Mouse (Mus musculus) midbrain, postnatal 0 days (tissue): Measurements from ENCODE around the gene Mdk. TPM values are rescaled to one million over a fixed set of nuclear protein-coding genes. Genes with fewer than 3 reads are reported as not detected.

Experiments
- ATAC-seq: fragments of 200-750 bp; cut with Nextera tagmentation; 2 replicates; pipeline ENCODE4 v1.8.0; 2017; ENCODE audit warnings: moderate number of reproducible peaks, mild to moderate bottlenecking, moderate TSS enrichment, moderate library complexity; ENCODE audit not compliant: low FRiP score
- DNase-seq: peaks from one replicate; pipeline ENCODE4 v3.0.0-alpha.2; 2015; ENCODE audit warnings: low spot score
- H3K27ac ChIP-seq: fragments of 300-500 bp; sonication (generic); 2 replicates; pipeline ENCODE4 v1.5.1; 2014; ENCODE audit warnings: low read depth, mild to moderate bottlenecking, low read length, mixed read lengths
- H3K27me3 ChIP-seq: fragments of 300-500 bp; sonication (generic); 2 replicates; pipeline ENCODE4 v1.6.1; 2014; ENCODE audit warnings: low read length, control low read depth, mixed read lengths; ENCODE audit not compliant: insufficient read depth
- H3K36me3 ChIP-seq: fragments of 300-500 bp; sonication (generic); 2 replicates; pipeline ENCODE4 v1.6.1; 2014; ENCODE audit warnings: low read length, control low read depth, mixed read lengths; ENCODE audit not compliant: insufficient read depth
- H3K4me1 ChIP-seq: fragments of 300-500 bp; sonication (generic); 2 replicates; pipeline ENCODE4 v1.6.1; 2014; ENCODE audit warnings: mild to moderate bottlenecking, control low read depth, antibody characterized with exemption, low read length, mixed read lengths; ENCODE audit not compliant: insufficient read depth
- H3K4me2 ChIP-seq: fragments of 300-500 bp; sonication (generic); 2 replicates; pipeline ENCODE4 v1.6.1; 2014; ENCODE audit warnings: low read depth, mild to moderate bottlenecking, low read length, mixed read lengths; ENCODE audit not compliant: poor library complexity, severe bottlenecking
- H3K4me3 ChIP-seq: fragments of 300-500 bp; sonication (generic); 2 replicates; pipeline ENCODE4 v1.5.1; 2014; ENCODE audit warnings: low read depth, mild to moderate bottlenecking, low read length, moderate library complexity
- H3K9ac ChIP-seq: fragments of 300-500 bp; sonication (generic); replicated peaks from 2 replicates; pipeline ENCODE4 v1.6.1; 2014; ENCODE audit warnings: mild to moderate bottlenecking, low read length, moderate library complexity, mixed read lengths; ENCODE audit not compliant: poor library complexity, severe bottlenecking
- H3K9me3 ChIP-seq: fragments of 300-500 bp; sonication (generic); 2 replicates; pipeline ENCODE4 v1.6.1; 2016; ENCODE audit warnings: low read length, control low read depth
- CTCF ChIP-seq: IDR thresholded peaks from 2 replicates; pipeline ENCODE4 v1.5.1; 2016; ENCODE audit warnings: antibody characterized with exemption, mild to moderate bottlenecking
- WGBS: fragments of 180-500 bp; shearing (Covaris S2); extraction: QIAGEN DNeasy Blood & Tissue Kit; methylation state at CpG from one replicate; pipeline ENCODE4 v1.1.7; 2014; 5-methylcytosine and 5-hydroxymethylcytosine counted together
- polyA plus RNA-seq: library from polyadenylated mRNA; unstranded; fragments of >200 nt; fragmentation: Nextera tagmentation; extraction: Ambion mirVana; gene quantifications from 2 replicates; pipeline ENCODE4 v1.2.1, GENCODE M21; 2015
- total RNA-seq: library from RNA; depleted of rRNA; stranded (reverse); fragments of >200 nt; gene quantifications from 2 replicates; pipeline ENCODE4 v1.2.3, GENCODE M21; 2014

Gene Mdk
- total and polyA plus RNA-seq, 2 experiments from 2014 or later: 39.0 to 71.4 TPM

DNA sequence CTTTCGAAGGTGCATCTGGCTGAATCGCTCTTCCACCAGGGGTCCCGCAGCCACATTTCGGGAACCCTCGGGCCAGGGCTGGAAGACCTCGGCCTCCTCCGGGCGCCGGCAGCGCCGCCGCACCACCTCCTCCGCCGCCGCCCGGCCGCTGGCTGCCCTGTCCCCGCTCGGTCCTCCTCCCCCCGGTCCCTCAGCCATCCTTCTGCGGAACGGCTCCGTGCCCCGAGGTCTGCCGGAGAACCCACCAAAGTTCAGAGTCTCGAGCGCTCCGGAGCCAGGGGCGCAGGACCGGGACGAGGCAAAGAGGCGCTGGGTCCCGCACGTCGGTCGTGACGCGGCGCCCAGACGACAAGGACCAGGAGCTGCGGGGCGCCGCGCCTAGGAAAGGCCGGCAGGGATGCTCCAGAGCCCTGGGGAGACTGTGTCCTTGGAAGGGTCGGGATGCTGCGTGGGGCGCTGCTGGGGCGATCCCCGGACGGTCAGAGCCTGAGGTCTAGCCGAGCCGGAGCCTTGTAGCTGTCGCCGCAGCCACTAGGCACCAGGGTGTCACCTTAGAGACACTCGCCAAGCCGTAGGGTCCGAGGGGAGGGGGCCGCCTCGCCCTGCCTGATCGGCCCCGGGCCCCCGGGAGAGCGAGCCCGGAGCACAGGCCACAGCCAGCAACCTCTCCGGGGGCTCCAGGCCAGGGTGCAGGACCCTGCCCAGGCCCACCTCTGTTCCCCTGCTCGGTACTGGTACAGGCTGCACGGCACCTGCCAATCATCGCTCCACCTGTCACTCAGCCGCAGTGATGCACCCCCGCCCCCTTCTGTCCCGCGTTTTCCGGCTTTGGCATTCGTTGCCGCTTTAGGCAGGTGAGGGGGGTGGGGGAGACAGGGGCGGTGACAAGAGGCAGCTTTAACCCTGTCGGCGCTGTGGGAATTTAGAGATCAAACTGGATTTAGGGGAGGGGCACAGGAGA is 43.8 kb upstream of the Mdk start, which contains the start of gene Dgkz:
Gene Dgkz (minus strand): TSS at position 284 of the 961 bp plus-strand sequence.
- no peak for TF ChIP-seq CTCF
- Histone ChIP-seq H3K27ac (no peak within 1 kb of the TSS), H3K9ac (peak within 1 kb of the TSS; percentile 42), H3K4me1 (peaks cover 11% of the 10 kb centered on the region; the same call in 1 of the 2 replicates), H3K27me3 (peaks cover 14% of the 10 kb centered on the region), H3K4me3 (peak within 1 kb of the TSS; percentile 45), H3K36me3 (no peaks in the 10 kb centered on the region), H3K4me2 (peak within 1 kb of the TSS; percentile 60), H3K9me3 (no peaks in the 10 kb centered on the region)
- WGBS: 2% methylated on average over 79 of the region's 79 CpGs
- DNase-seq (no peak), ATAC-seq (peak; percentile 50; the same call in 1 of the 2 replicates)

DNA sequence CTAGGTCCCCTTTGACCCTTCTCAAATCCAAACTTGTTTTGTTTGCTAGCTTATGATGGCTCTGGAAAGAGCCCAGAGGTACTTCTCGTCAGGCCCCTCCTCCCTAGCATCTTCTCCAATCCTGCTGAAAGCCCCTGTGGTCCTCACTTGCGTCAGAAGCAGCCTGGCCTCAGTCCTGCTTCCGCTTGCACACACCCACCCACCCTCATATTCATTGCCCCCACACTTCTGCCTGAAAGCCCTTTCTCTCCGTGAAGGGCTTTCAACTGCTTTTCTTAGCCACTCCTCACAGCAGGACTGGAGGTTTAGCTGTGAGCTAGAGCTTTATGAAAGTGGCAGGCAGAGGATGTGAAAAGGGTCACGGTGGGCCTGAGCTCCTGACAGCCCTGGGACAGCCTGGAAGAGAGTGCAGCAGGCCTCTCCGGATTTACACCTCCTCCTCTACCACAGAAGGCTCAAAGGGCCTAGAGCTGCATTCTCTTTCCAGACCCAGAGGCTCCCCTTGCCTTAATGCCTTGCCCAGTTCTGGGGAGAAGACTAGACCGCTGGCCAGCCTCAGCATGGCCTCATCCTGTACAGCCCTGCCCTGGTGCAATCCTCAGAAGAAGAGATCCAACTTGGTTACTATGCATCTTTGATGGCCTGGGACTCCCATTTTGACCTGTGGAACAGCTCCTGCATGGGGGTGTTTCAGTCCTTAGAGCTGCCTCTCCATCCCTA is 41.5 kb upstream of the Mdk start:
- Histone ChIP-seq H3K27ac (peak overlapping the region; percentile 38; the same call in 1 of the 2 replicates), H3K9me3 (no peaks in the 10 kb centered on the region), H3K36me3 (no peaks in the 10 kb centered on the region), H3K4me3 (no peak overlapping the region), H3K27me3 (peaks cover 14% of the 10 kb centered on the region), H3K4me1 (peaks cover 11% of the 10 kb centered on the region; the same call in 1 of the 2 replicates), H3K4me2 (no peak overlapping the region), H3K9ac (no peak overlapping the region)
- ATAC-seq (no peak), DNase-seq (no peak)
- WGBS: 33% methylated on average over 7 of the region's 7 CpGs
- TF ChIP-seq CTCF: no peak

DNA sequence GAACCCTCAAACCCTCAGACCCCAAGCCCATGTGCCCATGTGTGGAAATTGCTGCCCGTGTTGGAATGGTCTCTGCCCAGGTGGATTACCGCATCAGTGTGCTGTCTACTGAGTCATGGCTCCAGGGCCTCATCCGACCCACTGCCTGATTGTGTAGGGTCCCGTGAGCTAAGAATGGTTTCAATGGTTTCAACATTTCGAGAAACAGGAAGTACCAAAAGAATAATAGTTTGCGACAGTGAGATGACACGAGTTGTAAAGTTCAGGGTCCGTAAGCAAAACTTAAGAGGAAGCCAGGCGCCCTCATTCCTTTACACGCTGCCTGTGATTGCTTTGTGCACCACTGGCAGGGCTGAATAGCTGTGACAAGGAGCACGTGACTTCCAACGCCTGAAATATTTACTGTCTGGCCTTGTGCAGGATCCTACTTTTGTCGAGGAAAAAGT is 40.0 kb upstream of the Mdk start:
- no peaks in the 10 kb centered on the region for H3K9me3 ChIP-seq
- H3K4me2 ChIP-seq: no peak overlapping the region
- H3K4me1 ChIP-seq: peaks cover 11% of the 10 kb centered on the region; the same call in 1 of the 2 replicates
- DNase-seq (no peak), ATAC-seq (no peak)
- H3K27ac ChIP-seq: peak overlapping the region; percentile 76; the same call in 1 of the 2 replicates
- TF ChIP-seq CTCF: no peak
- H3K9ac ChIP-seq: no peak overlapping the region
- WGBS: 46% methylated on average over 13 of the region's 13 CpGs
- H3K36me3 ChIP-seq: no peaks in the 10 kb centered on the region
- no peak overlapping the region for H3K4me3 ChIP-seq
- peaks cover 14% of the 10 kb centered on the region for H3K27me3 ChIP-seq

DNA sequence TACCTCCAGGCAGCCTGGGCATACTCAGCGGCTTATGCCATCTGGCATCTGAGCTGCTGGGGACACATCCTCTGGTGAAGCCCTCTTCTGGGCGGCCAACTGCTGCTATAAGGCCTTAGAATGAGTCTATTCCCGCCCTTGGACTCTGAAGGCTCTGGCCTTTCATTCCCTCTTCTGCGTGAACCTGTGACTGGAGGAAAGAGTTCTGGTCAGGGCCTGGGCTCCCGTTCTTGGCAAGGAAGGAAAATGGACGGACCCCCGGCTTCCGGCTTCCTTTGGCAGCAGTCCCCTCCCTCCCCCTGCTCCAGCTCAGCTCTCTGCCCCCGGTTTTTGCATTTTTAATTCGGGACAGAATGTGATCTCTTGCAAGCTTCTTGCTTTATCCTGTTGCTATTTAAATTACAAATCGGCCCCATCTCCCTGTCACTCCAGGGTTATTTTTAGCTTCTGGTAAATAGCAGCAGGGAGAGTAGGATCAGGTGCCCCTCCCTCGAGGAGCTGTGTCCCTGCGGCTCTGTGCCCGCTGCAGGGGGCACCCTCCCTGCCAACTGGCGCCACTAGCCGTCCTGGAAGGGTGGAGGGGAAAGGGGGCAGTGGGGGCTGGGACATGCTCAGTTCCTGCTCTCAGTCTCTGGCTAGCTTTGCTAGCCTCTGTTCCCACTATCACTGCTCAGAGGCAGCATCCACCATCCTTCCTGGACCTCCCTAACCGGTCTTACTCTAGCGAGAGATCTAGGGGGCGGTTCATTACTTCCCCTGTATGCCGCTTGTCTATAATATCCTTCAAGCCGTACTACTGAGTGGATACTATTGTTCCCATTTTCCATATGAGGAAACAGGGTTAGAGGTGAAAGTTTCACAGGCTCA is 39.4 kb upstream of the Mdk start:
- no peak for TF ChIP-seq CTCF
- Histone ChIP-seq H3K27me3 (peaks cover 9% of the 10 kb centered on the region), H3K4me1 (peaks cover 11% of the 10 kb centered on the region; the same call in 1 of the 2 replicates), H3K4me3 (no peak overlapping the region), H3K9ac (peak overlapping the region; percentile 24; the same call in 1 of the 2 replicates), H3K27ac (peak overlapping the region; percentile 76), H3K4me2 (peak overlapping the region; percentile 13; the same call in 1 of the 2 replicates), H3K36me3 (no peaks in the 10 kb centered on the region), H3K9me3 (no peaks in the 10 kb centered on the region)
- 11% methylated on average over 21 of the region's 21 CpGs for WGBS
- DNase-seq (peak; percentile 77), ATAC-seq (peak; percentile 52)

DNA sequence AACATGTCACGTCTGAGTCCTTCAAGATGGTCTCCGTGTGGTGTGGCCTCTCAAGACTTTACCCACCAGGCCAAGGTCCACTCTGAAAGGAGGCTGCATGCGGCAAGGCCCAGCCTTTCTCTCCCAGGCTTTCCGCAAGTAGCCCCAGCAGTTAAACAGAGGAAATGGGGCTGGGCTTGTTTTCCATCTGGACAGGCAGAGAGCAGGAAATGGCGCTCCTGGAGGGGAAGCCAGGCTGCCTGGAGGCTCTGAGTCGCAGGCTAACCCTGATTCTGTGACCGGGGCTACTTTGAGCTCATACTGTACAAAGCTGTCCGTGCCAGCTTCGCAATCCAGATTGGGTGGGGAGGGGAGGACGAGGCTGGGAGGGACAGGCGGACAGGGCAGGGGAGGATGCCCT is 35.9 kb upstream of the Mdk start:
- H3K4me2 ChIP-seq: no peak overlapping the region
- H3K9ac ChIP-seq: no peak overlapping the region
- H3K27ac ChIP-seq: no peak overlapping the region
- H3K36me3 ChIP-seq: no peaks in the 10 kb centered on the region
- no peak overlapping the region for H3K4me3 ChIP-seq
- DNase-seq: no peak
- 71% methylated on average over 11 of the region's 11 CpGs for WGBS
- no peaks in the 10 kb centered on the region for H3K27me3 ChIP-seq
- no peaks in the 10 kb centered on the region for H3K9me3 ChIP-seq
- TF ChIP-seq CTCF: no peak
- peaks cover 11% of the 10 kb centered on the region; the same call in 1 of the 2 replicates for H3K4me1 ChIP-seq
- no peak for ATAC-seq
